Mouse (Mus musculus): ENCODE measurements around the gene 1110017D15Rik.

The 1110017D15Rik gene

GRCm38 (mm10) chr4:41513714-41514113, 3.4 kb downstream of the 1110017D15Rik start:
- DNase-seq (ENCODE audit: low spot score in 2 of 2), result no peak

GRCm38 (mm10) chr4:41513309-41513708, 3.8 kb downstream of the 1110017D15Rik start:
- DNase-seq (ENCODE audit: low spot score in 2 of 2), result no peak

GRCm38 (mm10) chr4:41507998-41508397, 9.1 kb downstream of the 1110017D15Rik start:
- DNase-seq (ENCODE audit: low spot score in 2 of 2), result no peak

GRCm38 (mm10) chr4:41507326-41507924, 9.7 kb downstream of the 1110017D15Rik start:
- no peak for DNase-seq (ENCODE audit: low spot score in 2 of 2)

GRCm38 (mm10) chr4:41506906-41507305, 10.2 kb downstream of the 1110017D15Rik start:
- DNase-seq (ENCODE audit: low spot score in 2 of 2), result peak in 1 of 2 experiments; percentile 83

GRCm38 (mm10) chr4:41506156-41506555, 11.0 kb downstream of the 1110017D15Rik start:
- DNase-seq (ENCODE audit: low spot score in 2 of 2), result peak in 1 of 2 experiments; percentile 68

GRCm38 (mm10) chr4:41505131-41505551, 12.0 kb downstream of the 1110017D15Rik start:
- no peak for DNase-seq (ENCODE audit: low spot score in 2 of 2)

GRCm38 (mm10) chr4:41504325-41504724, 12.8 kb downstream of the 1110017D15Rik start:
- no peak for DNase-seq (ENCODE audit: low spot score in 2 of 2)

GRCm38 (mm10) chr4:41502986-41503412, 14.1 kb downstream of the 1110017D15Rik start, which contains the start of gene AI464131:
Gene AI464131, minus strand, starts transcription at chr4:41503076.
- DNase-seq (ENCODE audit: low spot score in 2 of 2), result peak; percentile 85 to 95

- DNase-seq (ENCODE audit: low spot score in 2 of 2), result no peak
Measured at GRCm38 (mm10) chr4:41502171-41502940, 14.8 kb downstream of the 1110017D15Rik start.

- DNase-seq (ENCODE audit: low spot score in 2 of 2), result no peak
Measured at GRCm38 (mm10) chr4:41500787-41501186, 16.3 kb downstream of the 1110017D15Rik start.

- no peak for DNase-seq (ENCODE audit: low spot score in 2 of 2)
Measured at GRCm38 (mm10) chr4:41499619-41500018, 17.5 kb downstream of the 1110017D15Rik start.

GRCm38 (mm10) chr4:41498921-41499391, 18.2 kb downstream of the 1110017D15Rik start:
- no peak for DNase-seq (ENCODE audit: low spot score in 2 of 2)

GRCm38 (mm10) chr4:41497995-41498845, 18.9 kb downstream of the 1110017D15Rik start:
- DNase-seq (ENCODE audit: low spot score in 2 of 2), result no peak

- DNase-seq (ENCODE audit: low spot score in 2 of 2), result no peak
Measured at GRCm38 (mm10) chr4:41497579-41497978, 19.6 kb downstream of the 1110017D15Rik start.

GRCm38 (mm10) chr4:41497046-41497445, 20.1 kb downstream of the 1110017D15Rik start:
- no peak for DNase-seq (ENCODE audit: low spot score in 2 of 2)

- DNase-seq (ENCODE audit: low spot score in 2 of 2), result peak in 1 of 2 experiments; percentile 51
Measured at GRCm38 (mm10) chr4:41495850-41496249, 21.3 kb downstream of the 1110017D15Rik start.

- no peak for DNase-seq (ENCODE audit: low spot score in 2 of 2)
Measured at GRCm38 (mm10) chr4:41495076-41495475, 22.1 kb downstream of the 1110017D15Rik start.

GRCm38 (mm10) chr4:41494378-41494777, 22.8 kb downstream of the 1110017D15Rik start:
- DNase-seq (ENCODE audit: low spot score in 2 of 2), result no peak

- DNase-seq (ENCODE audit: low spot score in 2 of 2), result no peak
Measured at GRCm38 (mm10) chr4:41493464-41494116, 23.5 kb downstream of the 1110017D15Rik start.

- DNase-seq (ENCODE audit: low spot score in 2 of 2), result no peak
Measured at GRCm38 (mm10) chr4:41492951-41493350, 24.2 kb downstream of the 1110017D15Rik start.

Measured in left cerebral cortex, adult 9 months (tissue).